Mouse (Mus musculus): ENCODE measurements around the gene Tdrd9.
"Not testable (repeated sequence)": the region's sequence is repeated elsewhere in the genome, so short reads cannot be mapped to it uniquely, and the experiment has no call there.

Tdrd9 gene

DNA sequence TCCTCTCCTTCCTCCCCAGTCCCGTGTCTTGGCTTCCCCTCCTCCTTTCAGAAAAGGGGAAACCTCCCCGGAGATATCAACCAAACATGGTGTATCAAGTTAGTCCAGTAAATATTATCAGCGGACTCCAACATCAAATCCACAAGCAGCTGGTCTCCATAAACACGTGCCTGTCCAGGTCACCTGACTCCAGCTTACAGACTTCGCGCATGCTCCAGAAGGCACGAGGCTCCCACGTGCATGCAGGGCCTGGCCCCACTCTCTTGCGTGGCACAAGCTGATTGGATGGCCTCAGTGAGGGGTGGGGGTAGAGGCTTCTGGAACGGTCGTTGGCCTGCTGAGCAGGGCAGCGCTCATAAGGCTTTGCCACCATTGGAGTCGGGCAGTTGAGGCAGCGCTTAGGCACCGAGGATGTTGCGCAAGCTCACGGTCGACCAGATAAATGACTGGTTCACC is at the start of gene Tdrd9:
TSS of gene Tdrd9 (plus strand) at position 329 of the 456 bp plus-strand sequence.
- no peak for DNase-seq (ENCODE audit: low spot score in 2 of 2)

- no peak for DNase-seq (ENCODE audit: low spot score in 2 of 2)
These were observed 48.2 kb upstream of the Tdrd9 start for GRCm38 (mm10) chr12:111923117-111923516.

- no peak for DNase-seq (ENCODE audit: low spot score in 2 of 2)
These were observed 44.0 kb upstream of the Tdrd9 start for GRCm38 (mm10) chr12:111927338-111927737.

DNA sequence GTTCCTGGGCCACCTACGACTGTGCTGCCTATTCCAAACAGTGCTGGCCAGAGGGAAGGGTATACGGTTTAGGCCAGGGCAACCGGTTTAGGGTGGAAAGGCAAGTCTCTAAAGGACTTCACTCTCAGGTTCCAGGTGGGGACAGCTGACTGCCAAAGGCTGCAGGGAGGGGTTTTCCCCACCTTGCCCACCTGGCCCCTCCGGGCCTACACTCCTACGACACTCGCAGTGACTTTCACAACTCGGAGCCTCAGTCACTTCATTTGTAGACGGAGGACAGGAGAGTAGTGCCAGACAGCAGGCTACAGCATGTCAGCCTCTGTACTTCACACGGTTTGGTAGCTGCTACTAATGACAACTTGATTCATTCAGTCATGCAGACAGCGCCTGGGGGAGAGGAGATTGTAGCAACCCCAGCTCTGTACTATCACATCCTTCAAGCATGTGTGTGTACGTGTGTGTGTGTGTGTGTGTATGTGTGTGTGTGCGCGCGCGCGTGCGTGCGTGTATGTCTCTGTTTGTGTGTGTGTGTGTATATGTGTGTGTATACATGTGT is 42.9 kb upstream of the Tdrd9 start:
- DNase-seq (ENCODE audit: low spot score in 2 of 2), result no peak

- no peak for DNase-seq (ENCODE audit: low spot score in 2 of 2)
These were observed 39.8 kb upstream of the Tdrd9 start for GRCm38 (mm10) chr12:111931411-111932025.

- DNase-seq (ENCODE audit: low spot score in 2 of 2), result no peak
These were observed 38.8 kb upstream of the Tdrd9 start for GRCm38 (mm10) chr12:111932513-111932912.

DNA sequence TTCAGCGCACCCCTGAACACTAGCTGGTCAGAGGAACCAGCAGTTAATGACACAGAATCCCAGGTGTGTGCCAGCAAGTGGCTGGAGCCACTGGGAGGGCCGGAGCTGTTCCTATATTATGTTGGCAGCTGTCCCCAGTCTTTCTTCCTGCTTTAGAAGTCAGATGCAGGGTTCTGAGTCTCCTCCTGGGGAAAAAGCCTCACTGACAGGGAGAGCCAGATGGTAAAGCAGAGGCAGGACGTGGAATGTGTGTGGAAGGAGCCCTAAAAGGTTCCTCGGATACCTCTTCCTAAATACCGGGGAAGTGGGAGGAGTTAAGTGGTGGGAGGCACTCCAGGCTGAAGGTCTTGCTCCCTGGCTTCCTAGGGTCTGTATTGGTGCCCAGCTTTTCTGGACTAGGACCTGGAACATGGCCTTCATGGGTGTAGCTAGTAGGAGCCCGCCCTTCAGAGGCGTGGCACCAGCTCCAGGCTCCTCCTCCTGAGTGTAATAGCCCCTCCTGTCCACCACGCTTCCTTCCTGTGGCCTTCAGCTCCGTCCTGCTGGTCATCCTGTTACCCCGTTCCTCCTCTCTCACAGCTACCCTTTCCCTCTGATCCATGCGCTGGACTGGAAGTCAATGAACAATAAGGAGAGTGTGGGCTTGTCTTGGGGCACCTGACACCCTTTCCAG is 38.2 kb upstream of the Tdrd9 start:
- no peak for DNase-seq (ENCODE audit: low spot score in 2 of 2)

- no peak for DNase-seq (ENCODE audit: low spot score in 2 of 2)
These were observed 37.4 kb upstream of the Tdrd9 start for GRCm38 (mm10) chr12:111933971-111934370.

GRCm38 (mm10) chr12:111936706-111937550 is 34.4 kb upstream of the Tdrd9 start:
- DNase-seq (ENCODE audit: low spot score in 2 of 2), result peak in 1 of 2 experiments; percentile 26

GRCm38 (mm10) chr12:111938623-111939177 is 32.7 kb upstream of the Tdrd9 start:
- no peak for DNase-seq (ENCODE audit: low spot score in 2 of 2)

- DNase-seq (ENCODE audit: low spot score in 2 of 2), result no peak
These were observed 27.8 kb upstream of the Tdrd9 start for GRCm38 (mm10) chr12:111943421-111944064.

DNA sequence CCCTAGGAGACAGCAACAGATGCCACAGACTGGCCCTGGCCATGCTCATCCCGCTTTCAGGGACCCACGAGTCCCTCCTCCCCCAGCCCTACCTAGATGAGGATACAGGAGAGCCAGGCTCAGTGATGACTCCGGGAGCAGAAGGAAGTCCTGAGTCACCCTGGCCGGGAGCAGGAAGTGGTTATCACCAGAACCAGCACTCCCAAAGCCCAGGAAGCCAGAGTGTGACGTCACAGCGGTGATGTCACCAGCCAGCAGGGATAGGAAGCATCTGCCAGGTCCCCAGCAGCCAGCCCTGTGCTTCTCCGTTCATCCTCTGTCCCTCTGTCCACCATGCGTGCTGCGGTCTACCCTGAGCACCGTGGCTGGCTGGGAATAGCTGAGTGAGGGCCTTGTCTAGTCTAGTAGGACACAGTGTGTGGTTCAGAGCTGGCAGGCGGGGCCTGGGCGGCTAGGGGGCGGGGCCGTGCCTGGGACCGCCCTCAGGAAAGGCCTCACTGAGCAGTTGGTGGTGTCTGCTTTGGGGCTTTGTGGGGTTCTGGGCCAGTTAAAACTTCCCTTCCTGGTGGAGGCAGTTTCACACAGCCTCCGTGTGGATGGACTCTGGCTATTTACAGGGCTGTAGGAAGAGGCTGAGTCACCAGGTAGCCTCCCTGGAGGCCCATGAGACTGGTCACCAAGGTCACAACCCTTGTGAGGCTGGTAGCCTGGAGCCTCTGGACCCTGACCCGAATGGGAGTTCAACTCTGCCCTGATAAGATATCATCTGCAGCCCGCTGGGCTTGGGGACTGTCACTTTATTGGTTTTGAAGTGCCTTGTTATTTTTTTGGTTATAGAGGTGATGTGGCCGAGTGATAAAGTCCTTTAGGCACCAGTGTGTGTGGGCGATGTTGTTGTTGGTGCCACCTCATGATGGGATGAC is 27.0 kb upstream of the Tdrd9 start:
- not testable (repeated sequence) for DNase-seq (ENCODE audit: low spot score in 2 of 2)

DNA sequence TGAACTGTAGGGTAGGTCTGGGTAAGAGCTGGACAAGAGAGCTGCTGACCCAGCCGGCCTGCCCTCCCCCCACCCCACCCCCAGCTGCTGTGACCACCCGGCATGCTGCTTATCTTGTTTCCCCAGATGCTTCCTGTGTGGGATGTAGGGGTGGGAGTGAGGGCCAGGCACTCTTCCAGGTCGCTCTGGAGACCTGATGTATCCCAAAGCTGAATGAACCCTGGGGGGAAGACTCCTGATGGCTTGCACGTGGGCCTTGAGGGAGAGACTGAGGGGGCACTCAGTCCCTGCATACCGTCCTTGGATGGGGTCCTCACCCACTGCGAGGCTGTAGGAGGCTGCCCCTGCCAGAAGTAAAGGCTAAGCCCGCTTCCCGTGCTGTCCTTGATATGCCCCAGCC is 26.2 kb upstream of the Tdrd9 start:
- no peak for DNase-seq (ENCODE audit: low spot score in 2 of 2)

DNA sequence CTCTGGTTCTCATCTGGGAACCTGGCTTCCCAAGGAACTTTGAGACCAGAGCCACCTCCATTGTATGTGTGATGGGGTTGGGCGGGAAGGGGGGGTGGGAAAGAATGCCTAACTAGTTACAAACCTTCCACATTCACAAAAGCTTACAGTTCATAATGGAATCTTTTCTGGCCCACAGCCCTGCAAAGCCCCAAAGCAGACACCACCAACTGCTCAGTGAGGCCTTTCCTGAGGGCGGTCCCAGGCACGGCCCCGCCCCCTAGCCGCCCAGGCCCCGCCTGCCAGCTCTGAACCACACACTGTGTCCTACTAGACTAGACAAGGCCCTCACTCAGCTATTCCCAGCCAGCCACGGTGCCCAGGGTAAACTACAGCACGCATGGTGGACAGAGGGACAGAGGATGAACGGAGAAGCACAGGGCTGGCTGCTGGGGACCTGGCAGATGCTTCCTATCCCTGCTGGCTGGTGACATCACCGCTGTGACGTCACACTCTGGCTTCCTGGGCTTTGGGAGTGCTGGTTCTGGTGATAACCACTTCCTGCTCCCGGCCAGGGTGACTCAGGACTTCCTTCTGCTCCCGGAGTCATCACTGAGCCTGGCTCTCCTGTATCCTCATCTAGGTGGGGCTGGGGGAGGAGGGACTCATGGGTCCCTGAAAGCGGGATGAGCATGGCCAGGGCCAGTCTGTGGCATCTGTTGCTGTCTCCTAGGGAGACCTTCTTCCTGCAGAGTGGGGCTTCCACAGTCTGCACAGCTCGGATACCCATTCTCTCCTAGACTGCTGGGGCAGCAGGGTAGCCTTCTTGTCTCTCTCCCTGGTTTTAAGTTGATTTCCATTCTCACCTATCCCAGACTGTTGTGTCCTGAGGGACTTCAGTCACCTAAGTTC is 25.3 kb upstream of the Tdrd9 start:
- DNase-seq (ENCODE audit: low spot score in 2 of 2), result not testable (repeated sequence)

- peak in 1 of 2 experiments; percentile 23 for DNase-seq (ENCODE audit: low spot score in 2 of 2)
These were observed 24.6 kb upstream of the Tdrd9 start for GRCm38 (mm10) chr12:111946716-111947115.

DNA sequence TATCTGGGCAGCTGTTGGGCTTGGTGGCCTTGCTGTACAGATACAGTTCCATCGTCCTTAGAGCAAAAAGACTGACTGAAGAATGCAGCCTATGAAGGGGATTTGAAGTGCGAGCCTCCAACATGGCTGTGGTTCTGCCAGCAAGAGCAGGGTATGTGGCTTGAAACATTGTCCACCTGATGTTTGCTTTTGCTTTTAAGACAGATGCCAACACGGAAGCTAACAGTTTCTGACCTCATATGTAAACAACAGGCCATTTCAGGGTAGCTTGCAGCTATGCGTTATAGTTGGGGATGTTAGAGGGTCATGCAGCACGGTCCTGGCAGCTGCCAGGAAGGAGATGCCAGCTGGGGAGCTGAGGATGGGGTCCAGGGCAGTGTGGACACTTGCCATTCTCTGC is 20.9 kb upstream of the Tdrd9 start:
- DNase-seq (ENCODE audit: low spot score in 2 of 2), result no peak

GRCm38 (mm10) chr12:111951701-111952100 is 19.7 kb upstream of the Tdrd9 start:
- no peak for DNase-seq (ENCODE audit: low spot score in 2 of 2)

- no peak for DNase-seq (ENCODE audit: low spot score in 2 of 2)
These were observed 15.2 kb upstream of the Tdrd9 start for GRCm38 (mm10) chr12:111956173-111956572.

Data from frontal cortex, postnatal 14 days (tissue).